Mouse (Mus musculus) ES-E14 (cell line): Measurements from ENCODE around the gene Wbp4.

ENCODE experiments used
- CHD2 ChIP-seq: IDR thresholded peaks from 2 replicates; pipeline ENCODE4 v1.6.1; 2014; ENCODE audit warnings: mild to moderate bottlenecking, low read depth, low read length, inconsistent platforms
- HCFC1 ChIP-seq: IDR thresholded peaks from 2 replicates; pipeline ENCODE4 v1.6.1; 2012; ENCODE audit warnings: low read length, inconsistent platforms, borderline replicate concordance; ENCODE audit not compliant: insufficient read depth
- MAFK ChIP-seq: IDR thresholded peaks from 2 replicates; pipeline ENCODE4 v1.6.1; 2014; ENCODE audit warnings: mild to moderate bottlenecking, low read depth, low read length, inconsistent platforms; ENCODE audit not compliant: insufficient read depth
- ZC3H11A ChIP-seq: IDR thresholded peaks from 2 replicates; pipeline ENCODE4 v1.6.1; 2012; ENCODE audit warnings: low read depth, mild to moderate bottlenecking, inconsistent platforms, low read length, borderline replicate concordance

DNA sequence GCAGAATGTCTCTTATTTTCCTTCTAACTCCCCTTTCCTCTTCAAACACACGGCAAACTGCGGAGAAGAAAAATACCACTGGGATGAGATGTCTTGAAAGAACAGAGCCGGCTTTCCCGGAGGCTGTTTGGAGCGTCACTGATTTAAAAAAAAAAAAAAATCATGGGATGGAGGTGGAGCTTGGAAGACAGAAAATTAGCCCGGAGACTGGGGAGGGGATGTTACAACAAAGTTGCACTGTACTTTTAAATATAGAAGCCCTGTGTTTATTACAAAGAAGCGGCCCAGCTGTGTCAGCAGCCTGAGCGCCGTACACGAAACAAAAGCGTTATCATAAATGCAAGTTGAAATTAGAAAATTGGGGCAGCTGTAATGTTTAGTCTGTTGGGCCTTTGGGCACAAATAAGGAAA, 936 bp upstream of the Wbp4 start:
- TF ChIP-seq ZC3H11A (no peak), HCFC1 (no peak), MAFK (no peak), CHD2 (no peak)
